Mouse (Mus musculus) ES-E14 (cell line): ENCODE results near the gene Sox2. TPM values are rescaled to one million over a fixed set of nuclear protein-coding genes. Genes with fewer than 3 reads are reported as not detected.
A peak's percentile ranks its signal among the peaks of the same experiment; 100 is the strongest.

ENCODE experiments used
- DNase-seq: peaks from one replicate; pipeline ENCODE4 v3.0.0-alpha.2; 2013; ENCODE audit warnings: low read depth, low spot score
- H3K27ac ChIP-seq: 2 replicates; pipeline ENCODE4 v1.5.1; 2012; ENCODE audit warnings: low read depth, mild to moderate bottlenecking, low read length, moderate library complexity, mixed read lengths; ENCODE audit not compliant: poor library complexity, insufficient read depth, severe bottlenecking
- H3K36me3 ChIP-seq: 2 replicates; pipeline ENCODE4 v1.6.1; 2012; ENCODE audit warnings: mild to moderate bottlenecking, low read length, moderate library complexity, mixed read lengths; ENCODE audit not compliant: control insufficient read depth, poor library complexity, insufficient read depth, severe bottlenecking
- H3K4me1 ChIP-seq, 2 experiments: fragments of 150-350 bp in 1 of 2; sonication (generic) in 1 of 2; 2 replicates each; pipeline ENCODE4 v1.6.1; 2012; ENCODE audit warnings: low read length in 2 of 2, mild to moderate bottlenecking in 1 of 2, mixed read lengths in 1 of 2; ENCODE audit not compliant: control insufficient read depth in 2 of 2, insufficient read depth in 2 of 2, poor library complexity in 1 of 2
- H3K4me3 ChIP-seq, 2 experiments: fragments of 150-350 bp in 1 of 2; sonication (generic) in 1 of 2; 2 replicates each; pipeline ENCODE4 v1.5.1; 2012; ENCODE audit warnings: low read length in 2 of 2, low read depth in 1 of 2, mild to moderate bottlenecking in 1 of 2, mixed read lengths in 1 of 2; ENCODE audit not compliant: insufficient read depth in 1 of 2, poor library complexity in 1 of 2, severe bottlenecking in 1 of 2
- H3K9ac ChIP-seq: 2 replicates; pipeline ENCODE4 v1.6.1; 2012; ENCODE audit warnings: low read depth, mild to moderate bottlenecking, low read length, mixed read lengths; ENCODE audit not compliant: poor library complexity, insufficient read depth, severe bottlenecking
- H3K9me3 ChIP-seq: fragments of 150-350 bp; sonication (generic); 2 replicates; pipeline ENCODE4 v1.6.1; 2012; ENCODE audit warnings: low read depth, mild to moderate bottlenecking, low read length; ENCODE audit not compliant: control insufficient read depth, insufficient read depth
- CHD2 ChIP-seq: IDR thresholded peaks from 2 replicates; pipeline ENCODE4 v1.6.1; 2014; ENCODE audit warnings: mild to moderate bottlenecking, low read depth, low read length, inconsistent platforms
- HCFC1 ChIP-seq: IDR thresholded peaks from 2 replicates; pipeline ENCODE4 v1.6.1; 2012; ENCODE audit warnings: low read length, inconsistent platforms, borderline replicate concordance; ENCODE audit not compliant: insufficient read depth
- MAFK ChIP-seq: IDR thresholded peaks from 2 replicates; pipeline ENCODE4 v1.6.1; 2014; ENCODE audit warnings: mild to moderate bottlenecking, low read depth, low read length, inconsistent platforms; ENCODE audit not compliant: insufficient read depth
- ZC3H11A ChIP-seq: IDR thresholded peaks from 2 replicates; pipeline ENCODE4 v1.6.1; 2012; ENCODE audit warnings: low read depth, mild to moderate bottlenecking, inconsistent platforms, low read length, borderline replicate concordance
- ZNF384 ChIP-seq: IDR thresholded peaks from 2 replicates; pipeline ENCODE4 v1.6.1; 2012; ENCODE audit warnings: low read depth, low read length, inconsistent platforms
- in situ Hi-C, 2 experiments: fragments of 600-800 bp; cut with MboI; formaldehyde crosslinking; loops; one replicate each; pipeline ENCODE4 v1.15.1; 2025; ENCODE audit warnings: low sequenced_read_pairs in 2 of 2, inconsistent platforms in 1 of 2; ENCODE audit not compliant: unreplicated experiment in 2 of 2
- total RNA-seq: library from RNA; depleted of rRNA; stranded (reverse); fragments of 300-350 nt; gene quantifications from 2 replicates; pipeline ENCODE4 v1.2.3, GENCODE M21; 2012

Gene Sox2
- total RNA-seq, 1 experiment, result 179 TPM

DNA sequence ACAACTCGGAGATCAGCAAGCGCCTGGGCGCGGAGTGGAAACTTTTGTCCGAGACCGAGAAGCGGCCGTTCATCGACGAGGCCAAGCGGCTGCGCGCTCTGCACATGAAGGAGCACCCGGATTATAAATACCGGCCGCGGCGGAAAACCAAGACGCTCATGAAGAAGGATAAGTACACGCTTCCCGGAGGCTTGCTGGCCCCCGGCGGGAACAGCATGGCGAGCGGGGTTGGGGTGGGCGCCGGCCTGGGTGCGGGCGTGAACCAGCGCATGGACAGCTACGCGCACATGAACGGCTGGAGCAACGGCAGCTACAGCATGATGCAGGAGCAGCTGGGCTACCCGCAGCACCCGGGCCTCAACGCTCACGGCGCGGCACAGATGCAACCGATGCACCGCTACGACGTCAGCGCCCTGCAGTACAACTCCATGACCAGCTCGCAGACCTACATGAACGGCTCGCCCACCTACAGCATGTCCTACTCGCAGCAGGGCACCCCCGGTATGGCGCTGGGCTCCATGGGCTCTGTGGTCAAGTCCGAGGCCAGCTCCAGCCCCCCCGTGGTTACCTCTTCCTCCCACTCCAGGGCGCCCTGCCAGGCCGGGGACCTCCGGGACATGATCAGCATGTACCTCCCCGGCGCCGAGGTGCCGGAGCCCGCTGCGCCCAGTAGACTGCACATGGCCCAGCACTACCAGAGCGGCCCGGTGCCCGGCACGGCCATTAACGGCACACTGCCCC, 586 bp downstream of the Sox2 start:
- H3K9me3 ChIP-seq, result no peaks in the 10 kb centered on the region
- DNase-seq, result no peak
- peaks cover 2 to 5% of the 10 kb centered on the region in 2 experiments; a peak in 2 of 4 replicates for H3K4me1 ChIP-seq
- TF ChIP-seq ZC3H11A (no peak), MAFK (no peak), CHD2 (no peak), HCFC1 (no peak), ZNF384 (no peak)
- peak overlapping the region; percentile 76 to 92 for H3K4me3 ChIP-seq
- H3K36me3 ChIP-seq, result peaks cover 16% of the 10 kb centered on the region
- in situ Hi-C loops, result loop anchor here in 1 of 2 experiments (25.0 kb wide), 1 partner anchor 112 kb away; no protein-coding TSS in a partner anchor
- H3K9ac ChIP-seq, result peak overlapping the region; percentile 97
- H3K27ac ChIP-seq, result peak overlapping the region; percentile 97

DNA sequence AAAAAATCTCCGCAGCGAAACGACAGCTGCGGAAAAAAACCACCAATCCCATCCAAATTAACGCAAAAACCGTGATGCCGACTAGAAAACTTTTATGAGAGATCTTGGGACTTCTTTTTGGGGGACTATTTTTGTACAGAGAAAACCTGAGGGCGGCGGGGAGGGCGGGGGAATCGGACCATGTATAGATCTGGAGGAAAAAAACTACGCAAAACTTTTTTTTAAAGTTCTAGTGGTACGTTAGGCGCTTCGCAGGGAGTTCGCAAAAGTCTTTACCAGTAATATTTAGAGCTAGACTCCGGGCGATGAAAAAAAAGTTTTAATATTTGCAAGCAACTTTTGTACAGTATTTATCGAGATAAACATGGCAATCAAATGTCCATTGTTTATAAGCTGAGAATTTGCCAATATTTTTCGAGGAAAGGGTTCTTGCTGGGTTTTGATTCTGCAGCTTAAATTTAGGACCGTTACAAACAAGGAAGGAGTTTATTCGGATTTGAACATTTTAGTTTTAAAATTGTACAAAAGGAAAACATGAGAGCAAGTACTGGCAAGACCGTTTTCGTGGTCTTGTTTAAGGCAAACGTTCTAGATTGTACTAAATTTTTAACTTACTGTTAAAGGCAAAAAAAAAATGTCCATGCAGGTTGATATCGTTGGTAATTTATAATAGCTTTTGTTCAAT, 1.4 kb downstream of the Sox2 start:
- no peak for DNase-seq
- Histone ChIP-seq H3K36me3 (peaks cover 16% of the 10 kb centered on the region), H3K9me3 (no peaks in the 10 kb centered on the region), H3K4me3 (peak overlapping the region; percentile 76 to 92), H3K27ac (peak overlapping the region; percentile 97; the same call in 1 of the 2 replicates), H3K9ac (peak overlapping the region; percentile 97), H3K4me1 (peaks cover 2 to 5% of the 10 kb centered on the region in 2 experiments; a peak in 1 of 4 replicates)
- no peak for TF ChIP-seq CHD2
- no peak for TF ChIP-seq ZC3H11A
- TF ChIP-seq HCFC1, result no peak
- 0 out of 2 replicates have a peak, but pooled peaks have one; percentile 1 for TF ChIP-seq ZNF384
- in situ Hi-C loops, result loop anchor here in 1 of 2 experiments (25.0 kb wide), 1 partner anchor 111 kb away; no protein-coding TSS in a partner anchor

DNA sequence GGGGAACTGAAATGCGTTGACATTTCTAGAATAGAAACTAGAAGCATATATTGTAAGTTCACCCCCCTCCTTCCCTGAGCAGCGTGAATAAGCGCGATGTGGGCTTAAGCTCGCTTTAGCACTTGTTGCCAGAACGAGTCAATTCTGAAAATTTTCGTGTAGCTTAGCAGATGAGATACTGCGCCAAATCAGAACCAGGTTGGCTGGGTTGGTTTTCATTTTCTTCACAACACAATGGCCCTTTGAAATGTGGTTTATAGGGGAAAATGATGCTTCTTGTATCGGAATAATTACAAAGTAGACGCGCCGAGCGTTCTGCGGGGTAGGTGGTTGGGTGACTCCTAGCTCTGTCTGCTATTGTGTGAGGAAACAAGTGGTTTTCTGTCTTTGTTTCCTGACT, 2.4 kb downstream of the Sox2 start:
- Histone ChIP-seq H3K4me3 (peak overlapping the region; percentile 76 to 82), H3K9me3 (no peaks in the 10 kb centered on the region), H3K4me1 (peaks cover 3 to 7% of the 10 kb centered on the region in 2 experiments; a peak in 3 of 4 replicates), H3K9ac (peak overlapping the region; percentile 87), H3K36me3 (peaks cover 25% of the 10 kb centered on the region), H3K27ac (peak overlapping the region; percentile 96)
- TF ChIP-seq CHD2, result no peak
- TF ChIP-seq HCFC1, result no peak
- TF ChIP-seq MAFK, result no peak
- TF ChIP-seq ZNF384, result no peak; the same call in 1 of the 2 replicates
- no peak for TF ChIP-seq ZC3H11A
- in situ Hi-C loops, result loop anchor here in 1 of 2 experiments (25.0 kb wide), 1 partner anchor 110 kb away; no protein-coding TSS in a partner anchor
- no peak for DNase-seq

DNA sequence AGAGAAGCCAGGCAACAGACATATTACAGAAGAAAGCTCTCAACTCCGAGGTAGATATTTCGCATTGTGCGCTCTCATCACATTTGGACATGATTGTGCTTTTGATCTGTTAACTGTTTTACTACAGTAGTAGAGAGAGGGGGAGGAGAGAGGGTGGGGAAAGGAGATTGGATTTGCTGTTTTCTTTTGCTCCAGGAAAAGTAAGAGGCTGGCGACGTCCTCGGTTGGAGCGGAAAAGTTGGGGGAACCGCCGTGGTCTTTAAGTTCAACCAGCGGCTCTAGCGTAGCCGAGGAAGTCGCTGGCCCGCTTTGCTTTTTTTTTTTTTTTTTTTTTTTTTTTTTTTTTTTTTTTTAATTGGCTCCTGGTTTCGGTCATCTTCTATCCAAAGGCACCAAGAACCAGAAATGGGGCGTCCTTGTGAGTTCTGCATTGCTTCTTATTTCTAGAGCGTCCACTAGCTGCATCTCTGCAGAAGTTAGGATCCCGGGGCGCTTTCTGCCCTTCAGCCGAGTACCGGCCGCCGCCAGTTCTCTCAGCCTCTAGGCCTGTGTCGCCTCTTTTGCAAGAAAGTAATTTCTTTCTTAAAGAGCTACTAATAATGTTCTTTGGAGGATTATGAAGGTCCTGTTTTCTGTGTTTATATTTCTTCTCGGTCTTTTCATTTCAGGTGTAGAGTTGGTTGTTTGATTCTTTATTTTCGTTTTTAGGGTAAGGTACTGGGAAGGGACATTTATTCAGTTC, 3.2 kb downstream of the Sox2 start:
- Histone ChIP-seq H3K9me3 (no peaks in the 10 kb centered on the region), H3K4me1 (peaks cover 3 to 7% of the 10 kb centered on the region in 2 experiments; a peak in 3 of 4 replicates), H3K36me3 (peaks cover 32% of the 10 kb centered on the region), H3K4me3 (peak overlapping the region; percentile 76 to 82), H3K9ac (peak overlapping the region; percentile 78), H3K27ac (peak overlapping the region; percentile 96)
- no peak for DNase-seq
- in situ Hi-C loops, result loop anchor here in 1 of 2 experiments (25.0 kb wide), 1 partner anchor 109 kb away; no protein-coding TSS in a partner anchor
- no peak for TF ChIP-seq HCFC1
- no peak for TF ChIP-seq ZC3H11A
- peak; percentile 14; the same call in 1 of the 2 replicates for TF ChIP-seq MAFK
- TF ChIP-seq ZNF384, result peak; percentile 97
- TF ChIP-seq CHD2, result no peak
